Mouse (Mus musculus) urinary bladder, adult 18-20 months (tissue): ENCODE results near the gene Eif3k.
"Not testable (repeated sequence)": the region's sequence is repeated elsewhere in the genome, so short reads cannot be mapped to it uniquely, and the experiment has no call there.

Source experiments
- DNase-seq, 2 experiments: peaks; one replicate each; pipeline ENCODE4 v3.0.0; 2022; ENCODE audit warnings: low spot score in 2 of 2, mixed read lengths in 2 of 2

The Eif3k gene

GRCm38 (mm10) chr7:28985207-28985606 lies 3.5 kb upstream of the Eif3k start:
- DNase-seq: no peak

- no peak for DNase-seq
These were observed 2.8 kb upstream of the Eif3k start for GRCm38 (mm10) chr7:28984452-28984851.

GRCm38 (mm10) chr7:28983849-28984248 lies 2.2 kb upstream of the Eif3k start:
- no peak for DNase-seq

- DNase-seq: no peak
These were observed 1.5 kb upstream of the Eif3k start for GRCm38 (mm10) chr7:28983141-28983564.

GRCm38 (mm10) chr7:28982274-28983013 lies 780 bp upstream of the Eif3k start:
- DNase-seq: no peak

GRCm38 (mm10) chr7:28977556-28977955 lies 4.1 kb downstream of the Eif3k start:
- no peak for DNase-seq

- DNase-seq: no peak
These were observed 8.6 kb downstream of the Eif3k start for GRCm38 (mm10) chr7:28973025-28973424.

GRCm38 (mm10) chr7:28972542-28972985 lies 9.1 kb downstream of the Eif3k start:
- peak; percentile 62 to 65 for DNase-seq

- DNase-seq: peak in 1 of 2 experiments; percentile 68
These were observed 9.8 kb downstream of the Eif3k start for GRCm38 (mm10) chr7:28971770-28972269.

GRCm38 (mm10) chr7:28971029-28971428 lies 10.6 kb downstream of the Eif3k start:
- DNase-seq: no peak

- DNase-seq: peak in 1 of 2 experiments; percentile 69
These were observed 11.8 kb downstream of the Eif3k start for GRCm38 (mm10) chr7:28969672-28970394.

- DNase-seq: no peak
These were observed 12.4 kb downstream of the Eif3k start for GRCm38 (mm10) chr7:28969271-28969670.

- not testable (repeated sequence) for DNase-seq
These were observed 13.5 kb downstream of the Eif3k start for GRCm38 (mm10) chr7:28968120-28968519.

GRCm38 (mm10) chr7:28966751-28967505 lies 14.7 kb downstream of the Eif3k start:
- DNase-seq: no peak

- DNase-seq: no peak
These were observed 15.5 kb downstream of the Eif3k start for GRCm38 (mm10) chr7:28966181-28966580.

- no peak for DNase-seq
These were observed 16.3 kb downstream of the Eif3k start for GRCm38 (mm10) chr7:28965346-28965840.

- no peak for DNase-seq
These were observed 18.2 kb downstream of the Eif3k start for GRCm38 (mm10) chr7:28963399-28963923.

GRCm38 (mm10) chr7:28961927-28962670 lies 19.6 kb downstream of the Eif3k start, which contains the start of gene Actn4:
Gene Actn4 (minus strand): TSS chr7:28962340.
- peak; percentile 97 to 99 for DNase-seq

- DNase-seq: no peak
These were observed 20.1 kb downstream of the Eif3k start for GRCm38 (mm10) chr7:28961584-28961926.

GRCm38 (mm10) chr7:28960354-28961046 lies 21.2 kb downstream of the Eif3k start:
- DNase-seq: no peak
